Mouse (Mus musculus): ENCODE data around the gene Hsd17b14.

DNA sequence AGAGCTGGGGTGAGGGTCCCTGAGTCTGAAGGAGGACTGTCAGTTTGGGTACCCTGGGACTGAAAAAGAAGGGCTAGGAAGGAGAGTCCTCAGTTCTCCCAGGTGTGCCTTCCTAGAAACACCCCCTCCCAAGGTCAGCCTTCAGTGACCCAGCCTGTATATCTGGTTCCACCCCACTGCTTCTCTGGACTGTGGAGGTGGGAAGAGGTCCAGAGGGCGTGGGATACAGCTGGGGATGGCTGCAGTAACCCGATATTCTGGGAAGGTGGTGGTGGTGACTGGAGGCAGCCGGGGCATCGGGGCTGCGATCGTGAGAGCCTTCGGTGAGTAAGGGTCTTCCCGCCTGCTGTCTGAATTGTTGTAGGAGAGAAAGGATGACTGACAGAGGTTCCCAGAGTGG is at the start of gene Hsd17b14:
- TF ChIP-seq POLR2A (IDR thresholded peaks at IDR 0.05; ENCODE audit: control insufficient read depth, low read depth, low read length) = no peak
- TF ChIP-seq CTCF (IDR thresholded peaks at IDR 0.05; ENCODE audit: control insufficient read depth, insufficient read depth, insufficient replicate concordance, low read depth, low read length) = no peak

All from testis, adult 2 months (tissue).